Comparison of ENCODE assay signal across 8 mouse cellular contexts in the genomic region with DNA sequence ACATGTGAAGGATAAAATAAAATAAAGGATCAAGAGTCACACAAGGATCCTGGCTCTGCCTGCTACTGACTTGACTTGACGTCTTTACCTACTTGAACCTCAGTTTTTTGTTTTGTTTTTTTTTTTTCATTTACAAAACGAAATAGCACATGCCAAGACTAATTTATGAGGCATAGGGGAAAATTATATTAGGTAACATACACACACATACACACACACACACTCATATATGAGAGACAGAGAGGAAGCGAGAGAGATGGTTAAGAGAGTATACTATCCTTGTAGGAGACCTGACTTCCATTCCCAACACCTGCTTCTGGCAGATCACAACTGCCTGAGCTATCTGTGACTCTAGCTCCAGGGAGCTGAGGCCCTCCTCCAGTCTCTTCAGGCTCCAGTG. TPM values are rescaled to one million over a fixed set of nuclear protein-coding genes. Genes with fewer than 3 reads are reported as not detected.
DNase-seq lines count a peak whose midpoint lies in the region; ATAC-seq and TF ChIP-seq lines count a peak whose summit lies in the region.

Macf1 (minus strand) TSS at position 101 of the 400 bp plus-strand sequence.

- no peak for TF ChIP-seq CTCF in left cerebral cortex, adult 2 months (IDR thresholded peaks at IDR 0.05)
- TF ChIP-seq CTCF in brain, embryonic 14.5 days (IDR thresholded peaks at IDR 0.05; ENCODE audit: borderline replicate concordance, extremely low read depth, insufficient read depth, insufficient read length) = no peak

- no peaks in the 10 kb centered on the region for H3K9me3 ChIP-seq in midbrain, embryonic 15.5 days

- intact Hi-C loops in left cerebral cortex, adult 2 months (cut with DNase I) = no loop called here

- 83% methylated on average over 3 of the region's 3 CpGs for WGBS in midbrain, embryonic 15.5 days

- no peaks in the 10 kb centered on the region for H3K27me3 ChIP-seq in midbrain, embryonic 15.5 days (replicated peaks)

- no peak for TF ChIP-seq POLR2A in brain, embryonic 14.5 days (IDR thresholded peaks at IDR 0.05; ENCODE audit: borderline replicate concordance, extremely low read depth, insufficient read depth, insufficient read length, poor library complexity, severe bottlenecking)

- H3K4me3 ChIP-seq in left cerebral cortex, adult 2 months = peak within 1 kb of the TSS; percentile 77
- H3K4me3 ChIP-seq in midbrain, embryonic 15.5 days = peak within 1 kb of the TSS; percentile 87

- peak within 1 kb of the TSS; percentile 96 for H3K9ac ChIP-seq in midbrain, embryonic 15.5 days

- H3K4me1 ChIP-seq in midbrain, embryonic 15.5 days = peaks cover 40% of the 10 kb centered on the region

- no peak for DNase-seq in left cerebral cortex, adult 2 months (ENCODE audit: extremely low spot score in 1 of 2, low spot score in 2 of 2)
- DNase-seq in left cerebral cortex, adult 11 months (ENCODE audit: low spot score) = no peak
- DNase-seq in brain, embryonic 14.5 days (ENCODE audit: low read depth) = no peak
- DNase-seq in layer of hippocampus, postnatal 10 days (ENCODE audit: low spot score in 2 of 2) = no peak
- DNase-seq in natural killer cell, adult 2 months (ENCODE audit: low spot score in 2 of 2) = no peak
- no peak for DNase-seq in cerebellum, postnatal 14 days

- no peaks in the 10 kb centered on the region; the same call in 1 of the 2 replicates for H3K36me3 ChIP-seq in midbrain, embryonic 15.5 days (replicated peaks)

- ATAC-seq in granulocyte monocyte progenitor cell, adult 5-6 weeks (replicated peaks; ENCODE audit: poor library complexity, severe bottlenecking) = no peak
- ATAC-seq in midbrain, embryonic 15.5 days (replicated peaks) = no peak

- H3K27ac ChIP-seq in left cerebral cortex, adult 2 months = peak within 1 kb of the TSS; percentile 96
- no peak within 1 kb of the TSS for H3K27ac ChIP-seq in midbrain, embryonic 15.5 days

- peak within 1 kb of the TSS; percentile 71 for H3K4me2 ChIP-seq in midbrain, embryonic 15.5 days

RNA-seq across cellular contexts. Expression of gene Macf1, which starts in this region (rescaled TPM):
- total RNA-seq in left cerebral cortex, adult 2 months (2021) = 100 to 1,000 TPM; 242 to 255 TPM
- 130 and 183 TPM in 2 replicates for polyA plus RNA-seq in brain, embryonic 14.5 days (2012; rRNA removed)
- 127 and 129 TPM in 2 replicates for total RNA-seq in granulocyte monocyte progenitor cell, adult 5-6 weeks (2014; fragmentation: Nextera tagmentation)
- 162 and 174 TPM in 2 replicates for total RNA-seq in granulocyte monocyte progenitor cell, adult 5-6 weeks (2017)
- 100 to 1,000 TPM; 242 to 248 TPM for total RNA-seq in layer of hippocampus, postnatal 10 days (2021)
- polyA plus RNA-seq in midbrain, embryonic 15.5 days (2015; fragmentation: Nextera tagmentation; extraction: Ambion mirVana) = 76.4 and 82.6 TPM in 2 replicates
